Mouse (Mus musculus) stomach, embryonic 16.5 days (tissue): ENCODE measurements at regions not wholly inside any gene's neighbourhood (a gene's known extent, or its start where the extent isn't known, plus 50 kb on each side); places are given as distances from the start of the nearest gene placed in this dataset.

Experiments used
- ATAC-seq: fragments of 200-750 bp; cut with Nextera tagmentation; 2 replicates; pipeline ENCODE4 v1.8.0; 2017; ENCODE audit warnings: moderate number of reproducible peaks, moderate TSS enrichment; ENCODE audit not compliant: insufficient read depth, low FRiP score
- H3K27ac ChIP-seq: fragments of 300-500 bp; sonication (generic); 2 replicates; pipeline ENCODE4 v1.5.1; 2014; ENCODE audit warnings: low read length
- H3K27me3 ChIP-seq: fragments of 300-500 bp; sonication (generic); 2 replicates; pipeline ENCODE4 v1.6.1; 2014; ENCODE audit warnings: low read length, control low read depth, mixed read lengths; ENCODE audit not compliant: control insufficient read depth, insufficient read depth
- H3K36me3 ChIP-seq: fragments of 300-500 bp; sonication (generic); 2 replicates; pipeline ENCODE4 v1.6.1; 2014; ENCODE audit warnings: low read length; ENCODE audit not compliant: control insufficient read depth, insufficient read depth
- H3K4me1 ChIP-seq: fragments of 300-500 bp; sonication (generic); 2 replicates; pipeline ENCODE4 v1.6.1; 2014; ENCODE audit warnings: low read length, control low read depth, mixed read lengths; ENCODE audit not compliant: control insufficient read depth, insufficient read depth
- H3K4me2 ChIP-seq: fragments of 300-500 bp; sonication (generic); 2 replicates; pipeline ENCODE4 v1.6.1; 2014; ENCODE audit warnings: low read depth, low read length, mixed read lengths
- H3K4me3 ChIP-seq: fragments of 300-500 bp; sonication (generic); replicated peaks from 2 replicates; pipeline ENCODE4 v1.5.1; 2014; ENCODE audit warnings: mild to moderate bottlenecking, low read length
- H3K9ac ChIP-seq: fragments of 300-500 bp; sonication (generic); 2 replicates; pipeline ENCODE4 v1.6.1; 2014; ENCODE audit warnings: low read length
- H3K9me3 ChIP-seq: fragments of 300-500 bp; sonication (generic); replicated peaks from 2 replicates; pipeline ENCODE4 v1.6.1; 2016; ENCODE audit warnings: low read length, control low read depth; ENCODE audit not compliant: control insufficient read depth
- WGBS: fragments of 180-500 bp; shearing (Covaris S2); extraction: QIAGEN DNeasy Blood & Tissue Kit; methylation state at CpG from one replicate; pipeline ENCODE4 v1.1.7; 2014; 5-methylcytosine and 5-hydroxymethylcytosine counted together

GRCm38 (mm10) chr4:48725660-48726348, 62.5 kb downstream of the Cavin4 start:
- H3K9me3 ChIP-seq = no peaks in the 10 kb centered on the region
- ATAC-seq = 0 out of 2 replicates have a peak, but pooled peaks have one; percentile 40
- no peak overlapping the region for H3K4me3 ChIP-seq
- WGBS = 31% methylated on average over 13 of the region's 13 CpGs
- H3K27me3 ChIP-seq = no peaks in the 10 kb centered on the region
- no peaks in the 10 kb centered on the region for H3K36me3 ChIP-seq
- H3K4me1 ChIP-seq = no peaks in the 10 kb centered on the region
- no peak overlapping the region for H3K9ac ChIP-seq
- H3K27ac ChIP-seq = no peak overlapping the region
- no peak overlapping the region for H3K4me2 ChIP-seq

GRCm38 (mm10) chr4:48726349-48726835, 63.1 kb downstream of the Cavin4 start:
- Histone ChIP-seq H3K9ac (no peak overlapping the region), H3K36me3 (no peaks in the 10 kb centered on the region), H3K27ac (no peak overlapping the region), H3K27me3 (no peaks in the 10 kb centered on the region), H3K4me1 (no peaks in the 10 kb centered on the region), H3K4me2 (no peak overlapping the region), H3K4me3 (no peak overlapping the region), H3K9me3 (no peaks in the 10 kb centered on the region)
- no peak for ATAC-seq
- 65% methylated on average over 11 of the region's 11 CpGs for WGBS

GRCm38 (mm10) chr4:48734854-48735564, 71.7 kb downstream of the Cavin4 start:
- Histone ChIP-seq H3K9me3 (no peaks in the 10 kb centered on the region), H3K9ac (no peak overlapping the region), H3K4me2 (no peak overlapping the region), H3K4me1 (no peaks in the 10 kb centered on the region), H3K4me3 (no peak overlapping the region), H3K36me3 (no peaks in the 10 kb centered on the region), H3K27ac (no peak overlapping the region), H3K27me3 (no peaks in the 10 kb centered on the region)
- WGBS = 53% methylated on average over 10 of the region's 10 CpGs
- ATAC-seq = no peak

- 71% methylated on average over 3 of the region's 3 CpGs for WGBS
- Histone ChIP-seq H3K27ac (no peak overlapping the region), H3K4me3 (no peak overlapping the region), H3K4me1 (no peaks in the 10 kb centered on the region), H3K9ac (no peak overlapping the region), H3K9me3 (no peaks in the 10 kb centered on the region), H3K36me3 (no peaks in the 10 kb centered on the region), H3K27me3 (no peaks in the 10 kb centered on the region), H3K4me2 (no peak overlapping the region)
- ATAC-seq = no peak
Observed at GRCm38 (mm10) chr4:48746237-48746636, 82.9 kb downstream of the Cavin4 start.

GRCm38 (mm10) chr4:48749566-48749965, 86.3 kb downstream of the Cavin4 start:
- Histone ChIP-seq H3K27ac (no peak overlapping the region), H3K4me2 (no peak overlapping the region), H3K27me3 (no peaks in the 10 kb centered on the region), H3K4me3 (no peak overlapping the region), H3K4me1 (no peaks in the 10 kb centered on the region), H3K9ac (no peak overlapping the region), H3K36me3 (no peaks in the 10 kb centered on the region), H3K9me3 (no peaks in the 10 kb centered on the region)
- 72% methylated on average over 7 of the region's 7 CpGs for WGBS
- ATAC-seq = no peak

GRCm38 (mm10) chr4:48750087-48750486, 86.8 kb downstream of the Cavin4 start:
- Histone ChIP-seq H3K27ac (no peak overlapping the region), H3K4me1 (no peaks in the 10 kb centered on the region), H3K27me3 (no peaks in the 10 kb centered on the region), H3K4me3 (no peak overlapping the region), H3K36me3 (no peaks in the 10 kb centered on the region), H3K4me2 (no peak overlapping the region), H3K9ac (no peak overlapping the region), H3K9me3 (no peaks in the 10 kb centered on the region)
- 49% methylated on average over 5 of the region's 5 CpGs for WGBS
- ATAC-seq = no peak

GRCm38 (mm10) chr4:48754466-48755171, 91.3 kb downstream of the Cavin4 start:
- H3K4me2 ChIP-seq = no peak overlapping the region
- H3K9me3 ChIP-seq = no peaks in the 10 kb centered on the region
- H3K27me3 ChIP-seq = no peaks in the 10 kb centered on the region
- WGBS = 29% methylated on average over 13 of the region's 13 CpGs
- no peaks in the 10 kb centered on the region for H3K36me3 ChIP-seq
- no peaks in the 10 kb centered on the region for H3K4me1 ChIP-seq
- no peak overlapping the region for H3K27ac ChIP-seq
- peak; percentile 71; the same call in 1 of the 2 replicates for ATAC-seq
- H3K4me3 ChIP-seq = no peak overlapping the region
- H3K9ac ChIP-seq = no peak overlapping the region

- H3K4me2 ChIP-seq = no peak overlapping the region
- no peak overlapping the region for H3K9ac ChIP-seq
- no peaks in the 10 kb centered on the region for H3K36me3 ChIP-seq
- ATAC-seq = no peak
- H3K4me1 ChIP-seq = no peaks in the 10 kb centered on the region
- no peaks in the 10 kb centered on the region for H3K27me3 ChIP-seq
- WGBS = 75% methylated on average over 8 of the region's 8 CpGs
- H3K4me3 ChIP-seq = no peak overlapping the region
- H3K9me3 ChIP-seq = no peaks in the 10 kb centered on the region
- H3K27ac ChIP-seq = no peak overlapping the region
Observed at GRCm38 (mm10) chr4:48760625-48761024, 97.3 kb downstream of the Cavin4 start.

- WGBS = 98% methylated on average over 1 of the region's 1 CpGs
- Histone ChIP-seq H3K36me3 (no peaks in the 10 kb centered on the region), H3K27me3 (no peaks in the 10 kb centered on the region), H3K4me3 (no peak overlapping the region), H3K9ac (no peak overlapping the region), H3K27ac (no peak overlapping the region), H3K4me1 (0 out of 2 replicates have a peak, but pooled peaks cover 4% of the 10 kb centered on the region), H3K9me3 (no peaks in the 10 kb centered on the region), H3K4me2 (no peak overlapping the region)
- ATAC-seq = no peak
Observed at GRCm38 (mm10) chr4:48766458-48766857, 103.1 kb downstream of the Cavin4 start.
